Mouse (Mus musculus) layer of hippocampus, adult 18-20 months (tissue): ENCODE results near the gene Pex11g. TPM values are rescaled to one million over a fixed set of nuclear protein-coding genes. Genes with fewer than 3 reads are reported as not detected.
A peak's percentile ranks its signal among the peaks of the same experiment; 100 is the strongest.

Experiments
- DNase-seq, 2 experiments: peaks; one replicate each; pipeline ENCODE4 v3.0.0; 2022; ENCODE audit warnings: low spot score in 2 of 2
- total RNA-seq, 2 experiments: library from RNA; stranded (reverse); gene quantifications; 2 replicates each; pipeline ENCODE4 v1.2.3; 2021

The Pex11g gene
- total RNA-seq, 2 experiments from 2014 or later: 0.97 to 1.7 TPM

DNA sequence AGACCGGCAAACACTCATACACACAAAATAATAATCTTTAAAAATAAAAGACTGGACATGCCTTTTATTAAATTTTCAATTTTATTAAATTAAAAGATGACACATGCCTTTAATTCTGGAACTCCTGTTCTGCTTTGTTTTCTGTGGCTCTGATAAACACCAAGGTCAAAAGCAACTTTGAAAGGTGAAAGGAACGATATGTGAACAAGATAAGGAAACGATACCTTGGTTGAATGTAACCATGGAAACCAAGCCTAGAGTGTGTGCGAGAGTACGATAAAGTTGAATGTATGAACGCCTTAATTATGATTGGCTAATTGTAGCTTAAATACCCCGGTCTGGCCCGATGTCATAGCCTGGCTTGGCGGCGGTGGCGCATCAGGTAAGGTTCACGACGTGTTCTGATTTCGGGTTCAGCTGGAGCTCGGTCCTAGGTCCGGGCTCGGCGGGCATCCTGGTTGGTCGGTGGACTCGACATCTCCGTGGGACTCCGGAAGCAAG is 14.8 kb upstream of the Pex11g start:
- DNase-seq: no peak

DNA sequence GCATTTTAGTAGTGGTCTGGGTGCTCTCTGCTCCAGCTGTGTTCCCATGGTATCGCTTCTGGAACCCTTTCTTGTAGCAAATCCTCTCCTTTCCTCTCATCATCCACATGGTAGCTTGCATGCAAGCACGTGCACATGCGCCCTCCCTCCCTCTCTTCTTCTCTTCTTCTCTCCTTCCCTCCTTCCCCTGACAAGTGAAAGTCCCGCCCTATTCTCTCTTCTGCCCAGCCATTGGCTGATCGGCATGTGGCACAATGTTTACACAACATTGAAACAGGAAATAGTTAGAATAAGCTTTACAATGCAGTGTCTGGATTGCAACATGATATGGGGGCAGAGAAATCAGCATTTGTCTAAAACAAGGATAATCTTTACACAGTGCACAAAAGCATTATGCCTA is 14.1 kb upstream of the Pex11g start:
- no peak for DNase-seq

DNA sequence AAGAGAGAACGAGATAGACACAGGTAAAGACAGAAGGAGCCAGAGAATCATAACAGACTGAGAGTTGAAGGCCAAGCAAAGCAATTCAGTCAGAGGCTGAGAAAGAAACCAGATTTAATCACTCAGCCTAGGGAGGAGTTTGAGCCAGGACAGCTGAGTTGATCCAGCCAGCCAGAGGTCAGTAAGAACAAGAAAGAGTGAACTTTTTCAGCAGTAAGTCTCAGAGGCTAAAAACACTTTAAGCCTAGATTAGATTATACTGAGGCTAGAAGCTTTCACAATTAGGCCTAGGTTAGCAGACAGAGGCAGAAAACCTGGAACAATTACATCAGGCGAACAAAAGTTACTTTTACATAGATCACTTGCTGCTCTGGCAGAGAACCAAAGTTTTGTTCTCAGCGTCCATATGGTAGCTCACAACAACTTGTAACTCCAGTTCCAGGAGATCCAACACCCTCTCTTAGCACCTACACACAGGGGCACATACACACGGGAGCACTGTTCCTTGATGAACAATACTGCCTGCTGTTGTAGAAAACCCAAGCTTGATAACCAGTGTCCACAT is 12.8 kb upstream of the Pex11g start:
- DNase-seq: no peak

DNA sequence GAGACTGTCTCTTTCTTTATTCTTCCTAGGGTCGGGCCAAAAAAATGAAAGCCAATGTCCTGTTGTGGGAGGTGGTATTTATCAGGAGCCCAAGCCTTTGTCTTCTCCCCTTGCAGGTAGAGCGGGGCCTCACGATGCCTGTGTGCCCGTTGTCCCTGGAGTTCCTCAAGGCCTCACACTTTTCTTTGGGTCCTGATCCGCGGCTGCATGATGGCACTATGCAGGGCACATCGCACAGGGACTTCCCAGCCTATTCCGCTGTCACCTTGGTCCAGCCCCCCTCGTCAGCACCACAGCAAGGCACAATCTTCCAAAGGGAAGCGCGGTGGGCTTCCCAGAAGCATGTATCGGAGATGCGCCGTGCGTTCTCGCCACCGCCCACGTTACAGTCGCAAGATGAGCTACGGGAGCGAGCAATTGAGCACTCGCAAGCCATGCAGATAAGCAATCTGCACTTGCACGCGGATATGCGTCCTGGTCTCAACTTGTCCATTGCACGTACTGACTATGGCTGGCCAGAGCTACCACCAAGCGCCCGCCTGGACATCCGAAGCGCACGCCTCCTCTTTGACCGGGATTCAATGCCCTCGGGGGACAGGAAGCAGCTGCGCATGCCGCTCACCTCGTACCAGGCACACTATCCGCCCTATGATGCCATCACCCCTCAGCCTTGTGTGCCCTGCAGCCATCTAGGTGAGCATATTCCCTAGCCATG is 8.4 kb upstream of the Pex11g start:
- no peak for DNase-seq

DNA sequence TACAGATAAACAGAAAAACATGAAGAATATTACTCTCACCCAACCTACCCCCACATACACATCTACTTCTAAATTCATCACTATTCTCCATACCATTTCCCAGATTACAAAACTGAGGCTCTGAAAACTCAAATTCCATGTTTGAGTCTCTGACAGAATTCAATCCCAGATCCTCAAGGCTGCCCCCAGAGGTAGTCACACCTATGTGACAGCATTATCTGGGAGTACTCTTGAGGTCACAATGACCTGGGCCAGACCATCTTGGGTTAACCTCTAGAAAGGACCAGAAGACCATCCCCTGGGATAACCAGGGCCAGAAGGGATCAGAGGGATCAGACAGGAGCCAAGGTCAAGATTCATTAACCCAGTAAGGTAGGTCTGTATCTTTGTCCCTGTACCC is 3.1 kb upstream of the Pex11g start, which contains the start of gene Tex45:
TSS of gene Tex45 (plus strand) at position 301 of the 400 bp plus-strand sequence.
- no peak for DNase-seq

DNA sequence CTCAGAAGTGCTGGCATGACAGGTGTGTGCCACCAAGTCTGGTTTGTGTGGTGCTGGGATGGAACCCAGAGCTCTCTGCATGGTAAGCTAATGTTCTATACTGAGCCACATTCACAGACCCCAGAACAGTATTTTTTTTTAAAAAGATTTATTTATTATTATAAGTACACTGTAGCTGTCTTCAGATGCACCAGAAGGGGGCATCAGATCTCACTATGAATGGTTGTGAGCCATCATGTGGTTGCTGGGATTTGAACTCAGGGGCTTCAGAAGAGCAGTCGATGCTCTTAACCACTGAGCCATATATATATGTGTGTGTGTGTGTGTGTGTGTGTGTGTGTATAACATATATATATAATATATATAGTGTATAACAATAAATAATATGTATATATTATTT is 1.4 kb upstream of the Pex11g start:
- no peak for DNase-seq

DNA sequence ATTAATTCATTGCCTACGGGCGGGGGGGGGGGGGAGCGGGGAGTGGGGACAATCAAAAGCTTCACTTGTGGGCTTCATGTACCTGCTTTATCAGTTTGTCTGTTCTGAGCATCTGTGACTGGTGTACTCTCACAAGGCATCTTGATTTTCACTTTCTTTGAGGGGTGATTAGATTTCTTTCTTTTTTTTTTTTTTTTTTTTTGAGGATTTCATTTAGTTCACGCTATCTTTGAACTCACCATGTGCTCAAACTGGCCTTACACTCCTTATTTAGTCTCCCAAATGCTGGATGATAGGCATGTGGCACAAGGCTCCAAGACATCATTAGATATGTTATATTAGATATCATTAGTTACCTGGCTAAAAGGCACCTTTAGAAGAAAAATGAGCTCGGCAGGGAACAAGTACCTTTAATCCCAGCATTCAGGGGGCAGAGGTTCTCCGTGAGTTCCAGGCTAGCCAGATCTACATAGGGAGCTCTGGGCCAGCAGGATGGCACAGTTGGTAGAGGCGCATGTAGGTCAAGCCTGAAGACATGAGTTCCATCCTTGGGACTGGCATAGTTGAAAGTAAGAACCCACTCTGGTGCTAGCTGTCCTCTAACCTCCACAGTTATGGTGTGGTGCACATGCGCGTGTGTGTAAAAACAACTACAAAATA is 536 bp upstream of the Pex11g start:
- no peak for DNase-seq

DNA sequence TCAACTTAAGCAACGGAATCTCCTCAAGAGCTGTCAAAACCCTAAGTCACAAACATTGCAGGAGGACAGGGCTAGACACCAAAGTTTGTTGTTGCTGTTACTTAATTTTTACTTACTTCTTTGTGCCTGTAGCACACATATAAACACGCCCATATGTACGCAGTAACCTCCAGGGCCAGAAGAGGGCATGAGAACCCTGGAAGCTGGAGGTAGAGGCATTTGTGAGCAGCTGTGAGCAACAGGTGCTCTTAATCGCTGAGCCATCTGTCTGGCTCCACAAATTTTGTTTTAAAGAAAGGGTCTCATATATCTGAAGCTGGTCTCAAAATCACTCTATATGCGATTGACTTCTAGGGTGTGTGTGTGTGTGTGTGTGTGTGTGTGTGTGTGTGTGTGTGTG is 3.2 kb downstream of the Pex11g start:
- DNase-seq: peak in 1 of 2 experiments; percentile 47

DNA sequence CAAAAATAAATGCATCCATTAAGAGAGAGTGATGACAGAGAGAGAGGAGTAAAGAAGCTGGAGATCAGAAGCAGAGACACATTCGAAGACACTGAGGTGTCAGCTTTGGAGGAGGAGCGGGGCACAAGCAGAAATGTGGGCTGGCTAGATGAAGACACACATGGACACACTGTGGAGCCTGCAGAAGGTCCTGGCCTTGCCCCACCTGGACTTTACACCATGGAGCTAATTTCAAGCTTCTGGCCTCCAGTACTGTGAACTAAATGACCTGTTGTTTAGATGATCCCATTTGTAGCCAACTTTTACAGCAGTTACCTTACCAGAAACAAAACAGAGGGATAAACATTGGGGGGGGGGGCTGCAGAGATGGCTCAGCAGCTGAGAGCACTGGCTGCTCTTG is 4.2 kb downstream of the Pex11g start:
- DNase-seq: no peak

DNA sequence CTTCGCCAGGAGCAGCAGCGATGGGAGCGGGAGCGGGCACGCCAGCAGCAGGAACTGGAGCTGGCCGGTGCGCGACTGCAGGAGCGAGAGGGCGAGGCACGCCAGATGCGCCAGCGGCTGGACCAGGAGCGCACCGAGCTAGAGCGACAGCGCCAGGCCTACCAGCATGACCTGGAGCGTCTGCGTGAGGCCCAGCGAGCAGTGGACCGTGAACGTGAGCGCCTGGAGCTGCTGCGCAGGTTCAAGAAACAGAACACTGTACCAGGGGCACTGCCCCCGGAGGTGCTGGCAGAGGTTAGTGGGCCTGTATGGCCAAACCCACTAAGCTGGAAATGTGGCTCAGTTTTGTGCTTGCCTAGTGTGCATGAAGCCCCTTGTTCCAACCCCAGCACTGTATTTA is 15.5 kb downstream of the Pex11g start:
- DNase-seq: no peak

DNA sequence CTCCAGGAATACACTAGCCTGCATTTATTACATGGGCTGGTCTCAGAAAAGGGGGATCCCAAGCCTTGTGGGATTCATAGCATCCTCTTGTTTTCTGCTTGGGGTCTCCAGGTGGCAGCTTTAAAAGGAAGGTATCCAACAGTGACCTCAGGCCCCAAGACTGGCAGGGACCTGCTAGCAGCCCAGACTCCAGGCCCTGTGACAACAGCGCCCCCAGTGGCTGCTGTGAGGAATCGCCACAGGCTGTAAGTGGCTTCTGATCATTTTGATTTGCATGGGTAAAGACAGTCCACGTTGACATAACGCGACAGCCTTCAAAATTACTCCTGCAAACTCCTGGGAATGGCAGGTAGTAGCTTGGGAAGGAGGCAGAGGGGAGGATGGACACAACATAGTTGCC is 16.8 kb downstream of the Pex11g start:
- DNase-seq: peak; percentile 24 to 45

DNA sequence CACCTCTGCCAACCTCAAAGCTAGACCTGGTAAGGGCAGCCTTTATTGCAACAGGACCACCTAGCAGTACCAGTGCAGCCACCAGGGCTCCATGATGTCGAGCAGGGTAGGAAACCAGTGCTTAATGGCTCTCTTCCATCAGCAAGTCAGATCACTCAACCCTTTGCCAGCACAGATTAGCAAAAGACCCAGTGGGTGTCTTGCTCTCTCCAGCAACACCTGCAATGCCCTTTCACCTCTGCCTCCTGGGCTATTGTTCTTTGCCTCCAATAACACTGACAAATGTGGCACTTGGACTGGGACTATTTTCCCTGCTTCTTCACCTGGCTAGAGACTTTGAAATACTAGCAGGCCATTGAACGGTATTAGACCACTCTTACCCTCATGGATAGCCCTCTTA is 18.3 kb downstream of the Pex11g start:
- no peak for DNase-seq

DNA sequence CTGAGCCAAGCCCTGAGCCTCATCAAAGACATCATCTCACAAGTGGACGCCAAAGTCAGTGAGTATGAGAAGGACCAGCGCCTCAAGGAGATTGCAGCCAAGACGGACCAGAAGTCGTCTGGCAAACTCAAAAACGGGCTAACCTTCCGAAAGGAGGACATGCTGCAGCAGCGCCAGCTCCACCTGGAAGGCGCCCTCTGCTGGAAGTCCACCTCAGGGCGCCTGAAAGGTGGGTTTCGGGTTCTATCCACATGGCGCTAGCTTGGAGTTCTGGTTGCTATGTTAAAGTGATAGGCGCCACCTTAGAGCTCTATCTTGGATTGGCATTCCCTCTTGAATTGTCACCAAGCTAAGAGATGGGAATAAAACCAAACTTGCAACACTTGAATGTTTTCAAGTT is 28.0 kb downstream of the Pex11g start:
- DNase-seq: no peak

DNA sequence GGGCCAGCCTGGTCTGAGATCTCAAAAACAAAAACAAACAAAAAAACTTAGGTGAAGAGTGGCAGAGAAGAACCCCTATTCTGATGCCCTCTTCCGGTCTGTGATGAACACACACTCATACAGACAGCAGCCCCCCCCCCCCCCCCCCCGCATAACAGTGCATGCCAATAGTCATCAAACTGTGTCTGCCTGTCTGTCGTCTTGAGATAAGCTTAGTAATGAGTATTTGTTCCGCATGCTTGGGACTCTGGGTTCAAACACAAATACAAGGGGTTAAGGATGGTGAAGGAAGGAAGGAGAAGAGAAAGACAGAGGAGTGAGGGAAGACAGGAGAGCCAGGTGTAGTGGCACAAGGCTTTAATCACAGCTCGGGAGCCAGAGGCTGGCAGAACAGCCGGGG is 31.0 kb downstream of the Pex11g start:
- DNase-seq: no peak

DNA sequence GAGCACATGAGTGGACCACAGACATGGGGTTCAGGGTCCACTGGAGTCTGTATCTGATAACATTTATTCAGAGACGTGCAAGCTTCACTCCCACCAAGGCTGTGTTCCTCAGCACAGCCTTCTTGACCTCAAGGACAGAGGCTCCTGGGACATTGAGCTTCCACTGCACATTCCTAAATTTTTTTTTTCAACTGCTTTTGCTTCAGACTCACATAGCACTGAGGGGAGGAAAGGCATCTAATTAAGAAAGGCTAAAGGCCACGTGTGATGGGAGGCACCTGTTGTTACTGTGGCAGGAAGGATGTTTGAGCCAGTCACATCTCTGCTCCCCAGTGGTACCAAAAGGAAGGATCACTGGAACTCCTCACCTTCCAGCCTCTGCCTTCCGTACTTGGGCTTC is 36.4 kb downstream of the Pex11g start:
- no peak for DNase-seq

DNA sequence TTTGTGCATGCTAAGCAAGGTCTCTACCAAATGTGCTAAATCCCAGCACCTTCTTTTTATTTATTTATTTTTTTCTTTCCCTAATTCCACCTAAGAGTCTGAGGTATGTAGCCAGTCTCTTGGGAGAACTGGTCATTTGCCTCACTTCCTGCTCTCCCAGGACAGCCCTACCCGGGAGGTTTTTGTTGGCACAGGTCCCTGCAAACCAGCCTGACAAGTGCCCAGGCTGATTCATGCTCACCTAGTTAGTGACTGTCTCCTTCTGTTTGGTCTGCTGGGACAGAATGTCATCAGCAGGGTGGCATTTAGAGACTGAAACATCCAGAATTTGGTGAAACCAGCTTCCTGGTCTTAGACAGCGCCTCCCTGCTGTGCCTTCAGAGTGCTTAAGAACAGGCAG is 37.5 kb downstream of the Pex11g start:
- DNase-seq: no peak

DNA sequence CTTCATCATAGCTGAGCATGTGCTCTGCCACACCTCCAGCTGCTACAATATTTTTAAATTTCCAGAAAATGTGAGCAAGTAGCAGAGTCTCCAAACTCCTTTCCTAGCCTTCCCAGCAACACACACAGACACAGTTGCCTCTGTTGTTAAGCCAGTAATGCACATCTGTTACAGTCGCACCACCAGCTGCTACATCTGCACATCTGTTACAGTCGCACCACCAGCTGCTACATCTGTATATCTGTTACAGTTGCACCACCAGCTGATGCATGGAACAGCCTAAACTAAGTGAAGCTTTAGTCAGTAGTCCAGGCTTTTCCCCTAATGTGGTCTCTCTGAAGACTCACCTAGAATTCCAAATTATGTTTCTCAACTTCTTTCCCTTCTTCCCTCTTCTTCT is 39.1 kb downstream of the Pex11g start:
- peak in 1 of 2 experiments; percentile 29 for DNase-seq

DNA sequence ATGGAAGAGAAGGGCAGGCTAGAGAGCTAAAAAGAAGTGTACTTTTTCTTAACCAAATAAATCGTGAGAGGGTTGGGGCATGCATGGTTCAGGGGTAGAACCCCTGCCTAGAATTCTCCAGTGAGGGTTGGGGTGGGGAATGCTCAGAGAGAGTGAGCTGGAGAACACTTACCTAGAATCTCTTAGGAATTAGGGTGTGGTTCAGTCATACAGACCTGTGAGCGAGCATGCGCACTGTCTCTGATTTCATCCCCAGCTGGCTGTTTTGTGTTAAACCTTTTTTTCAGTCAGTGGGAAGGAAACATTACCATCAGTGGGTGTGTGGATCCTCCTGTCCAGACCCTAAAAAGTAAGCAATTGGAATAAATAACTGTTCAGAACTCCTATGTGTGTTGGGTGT is 41.3 kb downstream of the Pex11g start:
- no peak for DNase-seq

DNA sequence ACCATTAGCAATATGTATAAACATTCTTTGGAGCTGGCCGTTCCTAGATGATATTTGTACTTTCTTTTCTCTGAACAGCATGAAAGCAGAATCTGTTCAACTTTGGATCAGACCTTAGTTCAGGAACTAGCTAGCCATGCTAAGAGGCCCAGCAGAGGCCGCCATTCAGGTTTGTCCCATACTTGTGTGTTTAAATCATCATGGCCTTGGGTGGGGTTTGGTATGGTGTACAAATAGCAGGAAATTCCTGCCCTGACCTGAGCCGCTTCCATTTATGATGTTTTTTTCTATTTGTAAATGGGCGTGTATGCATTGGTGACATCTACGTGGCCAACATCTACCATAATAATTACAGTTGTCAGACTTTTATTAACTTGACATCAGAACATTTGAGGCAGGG is 42.3 kb downstream of the Pex11g start:
- DNase-seq: no peak

DNA sequence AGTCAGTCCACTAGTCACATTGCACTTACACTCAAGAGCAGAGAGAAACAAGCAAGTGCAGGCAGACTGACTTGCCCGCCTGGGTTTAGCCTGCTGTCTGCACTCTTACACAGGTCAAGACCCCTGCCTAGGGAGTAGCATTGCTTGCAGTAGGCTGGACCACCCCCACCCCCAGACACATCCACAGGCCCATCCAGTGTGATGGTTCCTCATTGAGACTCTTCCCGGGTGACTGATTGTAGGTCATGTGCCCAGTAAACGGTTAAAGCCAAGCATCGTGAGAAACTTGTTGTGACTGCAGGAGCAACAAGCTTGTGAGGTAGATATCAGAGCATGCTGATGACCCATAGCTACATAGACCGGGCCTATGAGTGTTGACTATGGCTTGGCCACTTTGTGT is 46.0 kb downstream of the Pex11g start:
- no peak for DNase-seq

DNA sequence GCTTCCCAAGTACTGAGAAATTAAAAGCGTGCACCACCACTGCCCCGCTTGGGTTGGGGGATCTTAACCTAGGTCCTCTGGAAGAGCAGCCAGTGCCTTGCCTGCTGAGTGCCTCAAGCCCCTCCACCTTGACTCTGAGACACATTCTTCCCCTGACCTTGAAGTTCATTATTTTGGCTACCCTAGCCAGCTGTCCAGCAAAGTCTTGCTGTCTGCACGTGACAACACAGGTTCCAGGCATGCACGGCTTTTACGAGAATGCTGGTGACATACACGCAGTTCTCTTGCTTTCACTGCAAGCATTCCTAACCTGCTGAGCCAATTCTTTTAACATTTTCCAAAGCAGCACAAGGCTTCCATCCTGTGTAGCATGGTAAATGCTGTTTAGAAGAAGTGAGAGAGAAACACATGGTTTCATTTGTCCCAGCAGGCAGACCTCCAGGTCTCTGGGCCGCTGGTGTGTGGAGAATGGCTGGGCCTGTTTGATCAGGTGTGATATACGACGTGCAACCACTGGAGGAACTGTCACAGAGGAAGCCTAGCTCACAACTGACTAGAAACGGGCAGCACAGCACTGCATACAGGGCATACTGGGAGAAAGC is 47.3 kb downstream of the Pex11g start:
- DNase-seq: no peak

DNA sequence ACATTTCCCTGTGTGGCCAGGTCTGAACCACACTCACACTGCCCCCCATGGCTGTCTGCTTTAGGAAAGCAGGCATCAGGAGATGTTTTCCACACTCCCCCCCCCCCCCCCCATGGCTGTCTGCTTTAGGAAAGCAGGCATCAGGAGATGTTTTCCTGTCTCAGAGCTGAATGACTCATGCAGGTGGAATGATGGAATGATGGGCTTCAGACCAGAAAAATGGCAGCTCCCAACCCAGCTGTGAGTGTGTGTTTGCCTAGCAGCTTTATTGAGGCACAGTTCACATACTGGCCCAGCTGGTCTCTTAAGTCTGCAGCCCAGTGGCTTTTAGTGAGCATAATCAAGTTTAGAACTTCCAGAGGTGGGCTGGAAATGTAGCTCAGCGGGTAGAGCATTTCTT is 49.4 kb downstream of the Pex11g start:
- no peak for DNase-seq
